Mouse (Mus musculus) heart, postnatal 4 days (tissue): ENCODE data around the gene Poln. TPM values are rescaled to one million over a fixed set of nuclear protein-coding genes. Genes with fewer than 3 reads are reported as not detected.

ENCODE experiments used
- DNase-seq: peaks from one replicate; pipeline ENCODE4 v3.0.0; 2021
- total RNA-seq, 2 experiments: library from RNA; stranded (reverse); gene quantifications; 2 replicates each; pipeline ENCODE4 v1.2.3; 2021

The Poln gene
- under 1 TPM; 0.47 to 0.52 TPM for total RNA-seq

DNA sequence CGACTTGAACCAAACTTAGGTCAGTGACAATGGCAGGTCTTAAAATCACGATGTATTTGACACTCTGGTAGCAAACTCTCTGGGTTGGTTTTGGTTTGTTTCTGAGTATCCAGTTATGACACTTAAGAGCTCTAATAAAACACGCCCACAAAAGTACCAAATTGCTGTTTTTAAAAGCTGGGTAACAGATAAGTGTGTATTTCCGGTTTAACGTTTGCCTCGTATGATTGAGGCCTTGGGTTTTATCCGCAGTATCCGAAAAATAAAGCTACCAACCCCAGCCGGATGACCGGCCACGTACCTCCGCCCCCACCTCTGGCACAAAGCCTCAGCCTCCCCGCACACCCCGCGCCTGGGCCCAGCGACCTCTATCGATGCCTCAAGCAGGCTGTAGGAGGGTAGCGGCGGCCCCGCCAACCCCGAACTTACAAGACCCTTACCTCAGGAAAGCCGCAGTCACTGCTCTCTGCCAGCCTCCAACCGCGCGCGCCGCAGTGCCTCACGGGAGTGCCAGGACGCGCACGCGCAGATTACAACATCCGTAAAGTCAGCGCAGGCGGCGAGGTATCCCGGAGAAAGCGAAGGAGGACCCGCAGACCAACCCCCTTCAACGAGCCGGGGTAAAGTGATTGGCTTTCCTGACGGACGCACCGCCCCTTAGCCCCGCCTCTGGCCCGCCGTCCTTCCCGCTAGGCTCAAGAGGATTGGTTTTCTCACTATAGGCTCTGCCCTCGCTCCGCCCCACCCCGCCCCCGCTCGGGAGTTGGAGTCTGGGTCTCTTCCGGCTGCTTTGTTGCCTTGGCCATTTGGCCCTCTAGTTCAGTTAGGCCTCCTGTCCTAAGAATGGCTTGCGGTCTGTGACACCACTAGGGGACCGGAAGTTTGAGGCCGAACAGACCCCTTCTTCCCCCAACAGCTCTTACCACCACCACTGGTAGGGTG, at the start of gene Poln, which contains the start of gene Haus3:
TSS of gene Poln (minus strand) at position 499 of the 942 bp plus-strand sequence.
TSS of gene Haus3 (minus strand) at position 578 of the 942 bp plus-strand sequence.
- DNase-seq, result peak; percentile 97

DNA sequence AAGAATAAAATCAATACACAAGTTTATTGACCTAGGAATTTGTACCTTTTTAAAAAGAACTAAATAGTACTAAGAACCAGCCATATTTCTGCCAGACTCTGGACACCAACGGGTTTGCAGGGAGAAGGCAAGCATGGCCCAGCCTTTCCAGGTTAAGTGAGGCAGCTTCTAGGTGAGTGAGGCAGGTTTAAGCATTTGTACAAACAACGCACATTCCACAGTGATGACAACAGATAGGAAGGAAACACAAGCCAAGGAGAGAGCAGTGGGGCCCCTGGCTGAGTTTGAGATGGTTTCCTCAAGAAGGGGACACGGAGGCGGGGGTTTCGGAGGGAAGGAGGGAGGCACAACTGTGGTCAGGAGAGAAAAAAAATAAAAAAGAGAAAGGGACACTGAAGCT, 49.4 kb upstream of the Poln start:
- DNase-seq, result no peak

DNA sequence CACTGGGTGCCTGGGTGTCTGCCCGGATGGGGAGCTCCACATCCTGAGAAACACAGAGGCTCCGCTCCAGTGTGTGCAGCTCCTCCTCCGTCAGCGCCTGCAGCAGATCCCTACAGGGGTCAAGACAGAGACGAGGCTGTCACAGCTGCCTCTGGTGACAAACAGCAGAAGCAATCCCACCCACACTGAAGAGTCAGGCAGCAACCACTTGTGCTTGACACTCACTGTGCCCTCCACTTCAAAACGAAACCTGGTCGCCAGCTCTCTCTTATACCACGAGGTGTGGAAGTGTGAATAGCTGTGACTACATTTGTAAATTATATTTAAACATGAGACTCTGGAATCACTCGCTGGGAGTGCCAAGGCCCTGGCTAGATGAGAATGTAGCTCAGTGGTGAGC, 48.5 kb upstream of the Poln start:
- peak; percentile 60 for DNase-seq

DNA sequence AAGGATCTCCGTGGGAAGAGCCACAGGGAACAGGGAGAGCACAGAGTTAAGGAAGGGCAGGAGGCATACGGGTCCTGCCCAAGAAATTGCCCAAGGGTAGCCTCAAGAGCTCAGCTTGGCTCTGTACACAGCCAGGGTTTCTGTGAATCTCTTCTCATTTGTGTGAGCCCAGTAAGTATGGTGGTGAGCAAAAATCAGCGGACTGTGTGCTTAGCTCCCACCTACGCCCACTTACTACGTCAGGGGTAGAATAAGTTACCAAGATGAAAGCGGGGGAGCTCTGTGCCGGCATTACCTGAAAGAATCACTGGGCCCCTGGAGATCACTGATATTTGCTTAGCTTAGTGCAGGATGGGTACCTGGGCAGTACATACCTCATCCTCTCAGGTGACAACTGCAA, 46.8 kb upstream of the Poln start:
- DNase-seq, result no peak

DNA sequence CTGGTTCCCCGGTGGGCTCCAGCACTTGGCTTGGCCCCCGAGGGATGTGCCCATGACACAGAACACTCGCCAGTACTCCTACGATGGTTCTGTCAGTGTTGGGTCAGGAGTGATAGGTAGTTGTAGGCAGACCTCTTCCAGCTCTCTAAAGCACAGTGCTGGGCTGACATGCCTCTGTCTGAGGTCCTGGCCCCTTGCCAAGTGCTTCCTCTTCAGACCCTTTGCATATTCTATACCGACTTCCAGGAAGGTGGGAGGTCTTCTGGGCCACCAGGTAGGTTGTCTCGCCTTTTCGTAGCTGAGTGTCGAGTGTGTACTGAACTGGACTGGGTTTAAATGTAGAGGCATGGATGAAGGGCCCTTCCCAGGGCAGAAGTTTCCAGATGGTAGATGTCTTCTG, 44.4 kb upstream of the Poln start:
- peak; percentile 35 for DNase-seq

DNA sequence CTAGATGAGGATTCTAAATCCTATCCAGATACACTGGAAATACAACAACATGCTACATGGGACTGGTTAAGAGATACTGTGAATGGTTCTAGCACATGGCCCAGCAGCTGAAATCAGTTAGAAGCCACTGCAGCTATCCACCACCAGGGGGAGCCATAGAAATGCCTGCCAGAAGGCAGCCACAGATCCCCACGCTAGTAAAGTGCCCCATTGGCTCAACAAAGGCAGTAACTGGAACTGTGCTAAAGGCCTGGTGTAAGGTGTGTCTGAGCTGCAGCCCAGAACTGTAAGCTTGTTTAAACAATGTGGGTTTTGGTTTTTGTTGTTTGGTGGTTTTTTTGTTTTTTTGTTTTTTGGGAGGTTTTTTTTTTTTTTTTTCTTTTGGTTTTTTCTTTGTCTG, 41.0 kb upstream of the Poln start:
- peak; percentile 88 for DNase-seq

- DNase-seq, result no peak
Measured at GRCm38 (mm10) chr5:34207503-34207902, 38.3 kb upstream of the Poln start.

DNA sequence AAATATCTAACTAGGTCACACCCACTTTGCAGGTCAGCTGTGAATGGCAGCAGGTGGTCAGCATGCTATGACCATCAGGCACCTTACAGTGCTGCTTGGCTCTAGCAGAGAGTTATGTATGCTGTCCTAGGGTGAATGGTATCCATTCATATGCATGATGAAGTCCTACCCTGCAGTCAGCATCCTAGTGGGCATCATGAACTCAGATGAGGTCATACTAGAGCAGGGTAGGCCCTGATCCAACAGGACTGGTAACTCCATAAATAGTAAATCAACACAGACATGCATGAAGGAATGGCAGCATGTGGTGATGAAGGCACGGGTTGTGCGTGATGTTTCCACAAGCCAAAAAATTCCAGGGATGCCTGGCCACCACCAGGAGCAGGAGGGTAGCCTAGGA, 36.5 kb upstream of the Poln start:
- DNase-seq, result no peak

DNA sequence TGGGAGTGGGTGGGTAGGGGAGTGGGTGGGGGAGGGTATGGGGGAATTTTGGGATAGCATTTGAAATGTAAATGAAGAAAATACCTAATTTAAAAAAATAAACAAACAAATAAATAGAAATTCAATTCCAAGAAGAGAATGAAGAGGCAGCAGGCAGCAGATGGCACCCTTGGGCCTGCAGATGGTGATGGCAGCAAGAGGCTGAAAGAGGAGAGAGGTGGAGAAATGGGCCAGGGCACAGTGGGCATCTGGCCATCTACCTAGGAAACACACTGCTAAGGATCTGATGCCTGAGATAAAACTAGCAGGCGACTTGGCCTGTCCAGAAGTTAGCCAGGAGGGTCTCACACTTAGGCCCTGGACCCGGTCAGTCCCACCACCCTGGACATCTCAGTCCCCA, 35.7 kb upstream of the Poln start:
- DNase-seq, result no peak

GRCm38 (mm10) chr5:34202006-34202405, 32.8 kb upstream of the Poln start:
- no peak for DNase-seq

- peak; percentile 39 for DNase-seq
Measured at GRCm38 (mm10) chr5:34201396-34201795, 32.1 kb upstream of the Poln start.

- DNase-seq, result no peak
Measured at GRCm38 (mm10) chr5:34198615-34199014, 29.4 kb upstream of the Poln start.

DNA sequence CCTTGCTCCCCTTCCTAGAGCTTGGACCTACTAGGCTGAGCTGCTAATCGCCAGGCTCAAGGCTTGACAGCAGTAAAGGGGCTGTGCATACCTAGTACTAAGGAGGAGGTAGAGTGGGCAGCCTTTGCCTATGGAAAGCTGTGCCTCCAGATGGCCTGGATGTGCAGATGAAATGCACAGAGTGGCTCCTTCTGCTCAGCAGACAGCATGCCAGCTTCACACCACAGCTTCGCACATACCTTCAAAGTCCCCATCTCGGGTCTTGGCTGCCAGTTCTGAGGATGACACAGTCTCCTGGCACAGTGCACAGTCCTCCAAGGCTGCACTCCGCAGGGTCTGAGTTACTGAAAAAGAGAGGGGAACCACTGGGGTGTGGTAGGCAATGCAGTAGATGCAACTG, 28.0 kb upstream of the Poln start:
- DNase-seq, result no peak

GRCm38 (mm10) chr5:34196423-34196822, 27.2 kb upstream of the Poln start:
- DNase-seq, result no peak

DNA sequence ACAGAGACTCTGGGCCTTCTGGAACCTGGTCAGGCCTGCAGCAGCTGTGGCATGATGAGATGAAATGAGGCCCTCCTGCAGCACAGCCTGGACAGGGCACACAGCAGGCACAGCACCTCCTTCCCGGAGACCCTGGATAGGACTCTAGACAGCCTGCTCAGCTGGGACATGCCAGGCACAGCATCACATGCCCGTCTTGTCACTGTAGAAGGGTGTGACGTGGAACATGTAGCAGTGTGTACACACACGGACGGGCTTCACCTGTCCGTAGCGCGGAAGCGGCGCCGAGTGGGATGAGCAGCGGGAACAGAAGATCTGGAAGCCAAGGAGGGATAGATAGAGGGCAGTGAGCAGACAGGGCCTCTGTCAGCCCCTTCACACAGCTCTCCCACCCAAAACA, 26.5 kb upstream of the Poln start:
- no peak for DNase-seq

DNA sequence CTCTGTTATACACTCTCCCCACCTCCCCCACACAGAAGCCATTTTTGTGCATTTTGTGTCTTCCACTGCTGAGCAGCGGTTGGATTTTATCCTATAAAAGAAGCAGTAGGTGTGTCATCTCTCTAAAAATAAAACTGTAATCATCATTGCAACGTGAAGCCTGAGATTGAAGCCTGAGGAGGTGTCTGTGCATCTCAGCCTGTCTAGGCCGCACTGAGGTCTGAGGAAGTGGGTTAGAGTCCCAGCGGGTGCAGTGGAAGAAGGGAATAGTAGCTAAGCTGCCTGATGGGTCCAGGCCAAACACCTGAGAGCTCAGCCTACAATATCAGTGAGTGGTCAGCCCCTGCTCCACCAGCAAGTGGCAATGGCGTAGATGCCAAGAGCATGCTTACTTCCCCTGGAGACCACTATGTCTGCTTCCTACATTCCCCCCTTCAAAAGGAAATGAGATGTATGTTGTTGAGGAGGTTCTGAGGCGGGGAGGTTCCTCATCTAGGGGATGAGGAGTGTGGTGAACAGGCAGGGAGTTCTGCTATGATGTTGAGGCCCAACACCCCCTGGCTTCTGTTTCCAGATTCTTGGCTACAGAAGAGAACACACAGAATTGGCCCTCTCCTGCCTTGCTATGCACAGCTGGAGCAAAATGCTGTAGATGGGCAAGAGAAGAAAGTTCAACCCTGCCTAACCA, 25.9 kb upstream of the Poln start:
- no peak for DNase-seq

DNA sequence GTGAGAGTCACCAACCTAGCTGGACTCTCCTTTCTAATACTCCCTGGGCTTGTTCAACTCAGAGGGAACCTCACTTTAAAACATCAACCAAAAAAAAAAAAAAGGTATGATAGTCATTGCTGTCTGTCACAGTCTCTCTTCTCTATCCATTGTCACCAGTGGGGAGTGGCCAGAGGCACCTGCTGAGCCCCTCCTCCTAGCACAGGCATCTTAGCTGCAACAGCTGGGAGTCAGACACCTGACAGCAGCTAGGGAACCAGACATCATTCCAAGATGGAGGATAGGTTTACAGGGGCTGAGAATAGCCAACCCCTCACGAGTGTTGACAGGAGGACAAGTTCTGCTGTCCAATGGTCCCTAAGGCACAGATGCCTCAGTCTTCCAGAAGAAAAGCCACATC, 25.2 kb upstream of the Poln start:
- no peak for DNase-seq

DNA sequence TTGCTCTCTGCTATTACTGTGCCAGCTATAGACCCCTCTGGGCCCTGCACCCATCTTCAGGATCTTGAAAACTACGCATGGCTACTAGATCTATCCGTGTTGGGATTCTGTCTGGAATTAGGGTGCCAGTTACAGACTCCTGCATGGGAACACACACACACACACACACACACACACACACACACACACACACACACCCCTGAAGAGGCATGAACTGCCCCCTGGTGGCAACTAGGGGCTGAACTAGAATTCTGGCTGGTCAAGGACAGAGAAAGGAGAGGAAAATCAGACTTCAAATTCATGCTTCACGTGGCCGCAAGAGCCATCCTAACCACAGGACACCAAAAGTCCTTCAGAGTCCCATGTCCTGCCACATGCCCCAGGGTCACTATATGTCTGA, 22.6 kb upstream of the Poln start:
- peak; percentile 53 for DNase-seq

- peak; percentile 66 for DNase-seq
Measured at GRCm38 (mm10) chr5:34191021-34191420, 21.8 kb upstream of the Poln start.

GRCm38 (mm10) chr5:34189521-34189920, 20.3 kb upstream of the Poln start:
- no peak for DNase-seq

DNA sequence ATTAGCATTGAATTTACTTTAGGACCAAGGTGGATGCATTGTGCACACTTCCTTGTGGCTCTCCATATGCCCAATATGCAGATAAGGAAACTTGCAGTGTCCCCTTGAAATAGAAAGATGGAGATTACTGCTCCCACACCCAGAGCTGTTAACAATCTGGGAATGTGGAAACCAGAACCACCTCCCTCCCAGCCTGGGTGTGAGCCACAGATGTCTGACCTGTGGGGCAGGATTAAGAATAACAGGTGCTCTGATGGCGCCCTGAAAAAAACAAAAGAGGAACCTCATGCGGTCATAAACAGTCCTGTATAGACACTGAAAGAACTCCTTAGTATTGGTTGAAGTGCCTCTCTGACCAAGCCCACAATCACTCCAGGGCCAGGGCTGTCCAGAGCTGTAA, 19.6 kb upstream of the Poln start:
- DNase-seq, result no peak

GRCm38 (mm10) chr5:34187601-34188316, 18.5 kb upstream of the Poln start, which contains the start of gene Mxd4:
Mxd4 (minus strand) TSS chr5:34187720.
- DNase-seq, result peak; percentile 99

DNA sequence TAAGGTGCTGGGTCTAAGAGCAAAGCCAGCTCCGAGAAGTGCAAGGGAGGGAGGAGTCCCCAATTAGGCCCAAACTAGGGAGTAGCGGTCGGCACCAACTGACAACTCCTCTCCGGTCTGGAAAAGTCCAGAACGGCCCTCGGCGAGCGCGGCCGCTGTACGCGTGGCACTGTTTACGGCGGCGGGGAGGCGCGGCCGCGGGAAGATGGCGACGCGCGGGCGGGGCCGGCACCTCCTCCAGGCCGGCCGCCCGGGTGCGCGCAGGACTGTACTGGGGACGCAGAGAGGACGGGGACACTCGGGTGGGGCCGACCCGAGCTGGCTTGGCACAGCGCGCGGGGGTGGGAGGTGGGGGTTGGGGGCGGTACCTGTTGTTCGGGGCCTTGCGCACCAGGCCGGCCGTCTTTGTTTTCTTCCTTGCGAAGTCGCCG, 17.7 kb upstream of the Poln start:
- peak; percentile 70 for DNase-seq
